ENCODE assay signal across 9 mouse cellular contexts in the genomic region with DNA sequence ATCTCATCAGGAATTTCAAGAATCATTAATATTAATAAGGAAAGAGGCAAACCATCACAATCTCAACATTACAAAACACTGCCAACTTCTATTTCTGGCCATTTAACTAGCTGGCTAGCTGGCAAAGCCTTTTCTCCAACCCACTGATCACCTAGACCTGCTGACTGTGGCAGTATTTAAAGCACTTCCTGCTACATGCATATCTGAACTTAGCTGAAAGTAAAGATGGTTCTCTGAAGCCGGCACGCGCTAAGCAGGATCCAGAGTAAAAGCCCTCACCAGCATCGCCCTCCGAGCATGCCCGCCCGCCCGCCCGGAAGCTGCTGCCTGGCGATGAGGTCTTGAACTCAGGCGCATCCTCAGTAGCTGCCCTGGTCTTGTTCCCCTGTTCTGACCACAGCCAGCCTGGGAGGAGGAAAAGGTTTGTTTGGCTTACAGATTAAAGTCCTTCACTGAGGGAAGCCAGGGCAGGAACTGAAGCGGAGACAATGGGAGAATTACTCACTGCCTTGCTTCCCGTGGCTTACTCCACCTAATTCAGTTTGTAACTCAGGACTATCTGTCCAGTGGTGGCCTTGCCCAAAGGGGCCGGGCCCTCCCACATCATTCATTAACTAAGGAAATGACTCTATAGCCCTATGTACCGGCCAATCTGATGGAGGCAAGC. TPM values are rescaled to one million over a fixed set of nuclear protein-coding genes. Genes with fewer than 3 reads are reported as not detected.
DNase-seq lines count a peak whose midpoint lies in the region; ATAC-seq and TF ChIP-seq lines count a peak whose summit lies in the region.
"Had no signal": no experiment of that assay in that cellular context is flagged by ENCODE, and none has a peak within 500 bp of the region (broad histone marks: within the 10 kb centered on the region; RNA-seq: fewer than 3 reads in every experiment).

No protein-coding gene starts in this region.

- H3K4me2 ChIP-seq in neural tube, embryonic 15.5 days = peak overlapping the region; percentile 11; the same call in 1 of the 2 replicates
- peak overlapping the region; percentile 20 for H3K4me2 ChIP-seq in intestine, embryonic 14.5 days (ENCODE audit: low read length)
- H3K4me2 ChIP-seq in lung, embryonic 14.5 days = no peak overlapping the region
- H3K4me2 ChIP-seq: neural tube, embryonic 13.5 days had no signal

- 54% methylated on average over 15 of the region's 15 CpGs for WGBS in neural tube, embryonic 15.5 days
- WGBS in intestine, embryonic 14.5 days = 56% methylated on average over 15 of the region's 15 CpGs
- WGBS in lung, embryonic 14.5 days = 48% methylated on average over 15 of the region's 15 CpGs

- H3K36me3 ChIP-seq in neural tube, embryonic 15.5 days = no peaks in the 10 kb centered on the region
- no peaks in the 10 kb centered on the region for H3K36me3 ChIP-seq in intestine, embryonic 14.5 days (ENCODE audit: control insufficient read depth, insufficient read depth, low read length)
- H3K36me3 ChIP-seq in lung, embryonic 14.5 days (ENCODE audit: insufficient read depth) = no peaks in the 10 kb centered on the region
- H3K36me3 ChIP-seq: neural tube, embryonic 13.5 days had no signal

- H3K27me3 ChIP-seq in neural tube, embryonic 15.5 days (replicated peaks) = 0 out of 2 replicates have a peak, but pooled peaks cover 3% of the 10 kb centered on the region
- H3K27me3 ChIP-seq in intestine, embryonic 14.5 days (replicated peaks; ENCODE audit: control insufficient read depth, insufficient read depth, low read length) = no peaks in the 10 kb centered on the region
- H3K27me3 ChIP-seq in lung, embryonic 14.5 days (ENCODE audit: insufficient read depth, low read length) = no peaks in the 10 kb centered on the region
- H3K27me3 ChIP-seq: neural tube, embryonic 13.5 days had no signal

- H3K9ac ChIP-seq in neural tube, embryonic 15.5 days (replicated peaks) = no peak overlapping the region
- H3K9ac ChIP-seq in intestine, embryonic 14.5 days (ENCODE audit: low read length) = no peak overlapping the region
- H3K9ac ChIP-seq in lung, embryonic 14.5 days = no peak overlapping the region
- H3K9ac ChIP-seq: neural tube, embryonic 13.5 days had no signal

- no peak for DNase-seq in neural tube, embryonic 10.5 days (ENCODE audit: extremely low spot score, low spot score)
- peak; percentile 57 for DNase-seq in intestine, embryonic 14.5 days (ENCODE audit: low spot score)
- peak; percentile 58 for DNase-seq in lung, embryonic 14.5 days
- DNase-seq in cerebellum, adult 11 months = no peak
- no peak for DNase-seq in layer of hippocampus, adult 9-10 months (ENCODE audit: low spot score)
- no peak for DNase-seq in left cerebral cortex, adult 9 months (ENCODE audit: low spot score in 2 of 2)

- no peak overlapping the region for H3K4me3 ChIP-seq in neural tube, embryonic 15.5 days (replicated peaks)
- no peak overlapping the region for H3K4me3 ChIP-seq in intestine, embryonic 14.5 days (ENCODE audit: low read depth, low read length)
- H3K4me3 ChIP-seq in lung, embryonic 14.5 days (ENCODE audit: low read depth, low read length) = no peak overlapping the region
- H3K4me3 ChIP-seq: neural tube, embryonic 13.5 days had no signal

- no peak overlapping the region for H3K27ac ChIP-seq in neural tube, embryonic 15.5 days (replicated peaks)
- H3K27ac ChIP-seq in intestine, embryonic 14.5 days (ENCODE audit: low read depth) = 0 out of 2 replicates have a peak overlapping the region, but pooled peaks have one; percentile 38
- H3K27ac ChIP-seq in lung, embryonic 14.5 days (ENCODE audit: low read depth) = no peak overlapping the region; the same call in 1 of the 2 replicates
- H3K27ac ChIP-seq: neural tube, embryonic 13.5 days had no signal

- TF ChIP-seq CTCF in lung, embryonic 14.5 days (IDR thresholded peaks at IDR 0.05; ENCODE audit: low read depth) = no peak

- ATAC-seq in neural tube, embryonic 15.5 days (ENCODE audit: low FRiP score) = no peak
- 0 out of 2 replicates have a peak, but pooled peaks have one; percentile 47 for ATAC-seq in intestine, embryonic 14.5 days (replicated peaks; ENCODE audit: low FRiP score, low TSS enrichment, low read depth)
- ATAC-seq in lung, embryonic 14.5 days (ENCODE audit: insufficient read depth) = no peak
- ATAC-seq in frontal cortex, adult (ENCODE audit: low TSS enrichment) = no peak

- no peaks in the 10 kb centered on the region for H3K9me3 ChIP-seq in neural tube, embryonic 15.5 days (replicated peaks)
- no peaks in the 10 kb centered on the region for H3K9me3 ChIP-seq in intestine, embryonic 14.5 days (ENCODE audit: control insufficient read depth, low read length)
- H3K9me3 ChIP-seq in lung, embryonic 14.5 days (ENCODE audit: low read depth, low read length) = no peaks in the 10 kb centered on the region
- H3K9me3 ChIP-seq: neural tube, embryonic 13.5 days had no signal

- H3K4me1 ChIP-seq in neural tube, embryonic 15.5 days = 0 out of 2 replicates have a peak, but pooled peaks cover 5% of the 10 kb centered on the region
- H3K4me1 ChIP-seq in intestine, embryonic 14.5 days (replicated peaks; ENCODE audit: control insufficient read depth, insufficient read depth, low read length) = no peaks in the 10 kb centered on the region; the same call in 1 of the 2 replicates
- H3K4me1 ChIP-seq in lung, embryonic 14.5 days (ENCODE audit: insufficient read depth) = peaks cover 26% of the 10 kb centered on the region
- H3K4me1 ChIP-seq: neural tube, embryonic 13.5 days had no signal

RNA-seq across cellular contexts. Expression of a gene that starts 18.1 kb away (rescaled TPM):
- polyA plus RNA-seq in neural tube, embryonic 15.5 days (2015; fragmentation: Nextera tagmentation; extraction: Ambion mirVana) = 17.6 and 18.2 TPM in 2 replicates
- polyA plus RNA-seq in intestine, embryonic 14.5 days (2014; fragmentation: Nextera tagmentation; extraction: Ambion mirVana) = 23.6 and 25.0 TPM in 2 replicates
- 16.4 and 18.1 TPM in 2 replicates for polyA plus RNA-seq in lung, embryonic 14.5 days (2014; fragmentation: Nextera tagmentation; extraction: Ambion mirVana)

RNA-seq across cellular contexts. Expression of a gene that starts 42.8 kb away (rescaled TPM):
- 0.10 TPM in 1 of 2 replicates, not detected in the other for polyA plus RNA-seq in neural tube, embryonic 15.5 days (2015; fragmentation: Nextera tagmentation; extraction: Ambion mirVana)
- 0.16 TPM in 1 of 2 replicates, not detected in the other for polyA plus RNA-seq in intestine, embryonic 14.5 days (2014; fragmentation: Nextera tagmentation; extraction: Ambion mirVana)
- 0.16 and 0.32 TPM in 2 replicates for polyA plus RNA-seq in lung, embryonic 14.5 days (2014; fragmentation: Nextera tagmentation; extraction: Ambion mirVana)
- polyA plus RNA-seq: neural tube, embryonic 13.5 days had no signal

Comparison
In these comparisons a context has a peak if more than half of its experiments do, and no peak if none do; other contexts are left out.
1. DNase-seq: peak in intestine, embryonic 14.5 days (single experiment) and lung, embryonic 14.5 days (single experiment); none in neural tube, embryonic 10.5 days (single experiment), cerebellum, adult 11 months (single experiment), layer of hippocampus, adult 9-10 months (single experiment) and left cerebral cortex, adult 9 months (0 of 2).